Mouse (Mus musculus): ENCODE data around the gene L2hgdh. TPM values are rescaled to one million over a fixed set of nuclear protein-coding genes. Genes with fewer than 3 reads are reported as not detected.

Gene L2hgdh
- polyA plus RNA-seq, 1 experiment from 2014 or later, result 21.3 TPM

DNA sequence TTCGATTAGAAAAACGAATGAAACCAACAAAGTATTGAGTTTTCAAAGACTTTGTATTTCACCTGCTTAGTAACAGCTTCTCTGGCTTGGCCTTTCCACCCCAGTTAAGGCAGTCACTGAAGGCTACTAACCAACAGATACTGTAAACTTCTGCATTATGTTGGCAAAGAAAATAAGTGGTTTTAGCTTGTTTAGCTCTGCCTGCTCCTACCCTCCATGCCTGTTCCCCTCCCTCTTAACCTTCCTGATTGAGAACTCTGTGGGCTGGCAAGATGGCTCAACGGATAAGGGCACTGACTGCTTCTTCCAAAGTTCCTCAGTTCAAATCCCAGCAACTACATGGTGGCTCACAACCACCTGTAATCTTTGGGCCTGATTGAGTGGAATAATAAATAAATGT, 9.2 kb upstream of the L2hgdh start:
- 80% methylated on average over 3 of the region's 3 CpGs for WGBS

DNA sequence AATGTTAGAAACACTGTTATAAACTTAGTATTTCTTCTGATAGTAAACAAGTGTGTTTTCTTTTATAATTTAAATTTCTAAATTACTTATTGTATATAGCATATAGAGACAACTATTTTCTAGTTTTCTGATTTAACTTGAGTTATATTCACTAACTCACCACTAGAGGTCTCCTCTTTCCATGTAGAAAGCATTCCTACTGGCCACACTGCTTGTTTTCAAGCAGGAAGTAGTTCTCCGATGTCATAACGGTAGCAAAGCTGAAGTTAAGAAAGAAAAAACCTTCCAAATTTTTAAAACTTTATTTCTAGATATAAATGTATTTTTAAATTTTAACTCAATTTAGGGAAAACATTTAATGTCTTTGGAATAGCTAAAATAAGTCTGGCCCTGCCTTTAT, 8.8 kb upstream of the L2hgdh start:
- Histone ChIP-seq H3K27ac (ENCODE audit: low read length) (no peak overlapping the region), H3K4me1 (ENCODE audit: control insufficient read depth, insufficient read depth, low read length) (no peaks in the 10 kb centered on the region), H3K9ac (ENCODE audit: low read depth, low read length) (no peak overlapping the region), H3K27me3 (replicated peaks; ENCODE audit: control insufficient read depth, insufficient read depth, low read length) (no peaks in the 10 kb centered on the region), H3K4me3 (ENCODE audit: low read length) (no peak overlapping the region), H3K36me3 (ENCODE audit: control insufficient read depth, insufficient read depth, low read length) (0 out of 2 replicates have a peak, but pooled peaks cover 3% of the 10 kb centered on the region), H3K4me2 (ENCODE audit: low read depth, low read length) (no peak overlapping the region), H3K9me3 (ENCODE audit: control insufficient read depth, low read length) (no peaks in the 10 kb centered on the region)
- ATAC-seq, result 0 out of 2 replicates have a peak, but pooled peaks have one; percentile 48
- 5% methylated on average over 2 of the region's 2 CpGs for WGBS

More for the DNA sequence above, 9.2 kb upstream of the L2hgdh start:
- Histone ChIP-seq H3K4me2 (ENCODE audit: low read depth, low read length) (no peak overlapping the region), H3K4me3 (ENCODE audit: low read length) (no peak overlapping the region), H3K27ac (ENCODE audit: low read length) (no peak overlapping the region), H3K9ac (ENCODE audit: low read depth, low read length) (no peak overlapping the region), H3K9me3 (ENCODE audit: control insufficient read depth, low read length) (no peaks in the 10 kb centered on the region), H3K4me1 (ENCODE audit: control insufficient read depth, insufficient read depth, low read length) (no peaks in the 10 kb centered on the region), H3K27me3 (replicated peaks; ENCODE audit: control insufficient read depth, insufficient read depth, low read length) (no peaks in the 10 kb centered on the region), H3K36me3 (ENCODE audit: control insufficient read depth, insufficient read depth, low read length) (no peaks in the 10 kb centered on the region)
- no peak for ATAC-seq

DNA sequence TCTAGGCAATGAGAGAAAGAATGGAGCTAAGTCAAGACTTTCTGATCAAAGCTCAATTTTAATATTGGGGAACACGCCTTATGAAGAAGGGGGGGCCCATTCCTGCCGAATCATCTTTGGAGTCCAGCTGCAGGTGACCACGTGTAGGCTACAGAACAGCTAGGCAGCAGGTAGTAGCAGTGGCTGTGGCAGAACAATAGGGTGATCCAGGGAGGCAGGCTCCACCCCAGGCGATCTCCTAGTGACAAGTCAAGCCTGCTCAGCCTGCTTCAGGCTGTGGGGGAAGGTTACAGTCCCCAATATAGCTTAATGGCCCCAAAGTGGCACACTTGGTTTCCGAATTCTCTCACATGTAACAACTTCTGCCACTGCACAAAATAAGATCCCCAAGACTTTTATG, 7.5 kb upstream of the L2hgdh start:
- Histone ChIP-seq H3K27me3 (replicated peaks; ENCODE audit: control insufficient read depth, insufficient read depth, low read length) (no peaks in the 10 kb centered on the region), H3K9ac (ENCODE audit: low read depth, low read length) (no peak overlapping the region), H3K9me3 (ENCODE audit: control insufficient read depth, low read length) (no peaks in the 10 kb centered on the region), H3K4me2 (ENCODE audit: low read depth, low read length) (no peak overlapping the region), H3K4me1 (ENCODE audit: control insufficient read depth, insufficient read depth, low read length) (no peaks in the 10 kb centered on the region), H3K27ac (ENCODE audit: low read length) (no peak overlapping the region), H3K36me3 (ENCODE audit: control insufficient read depth, insufficient read depth, low read length) (0 out of 2 replicates have a peak, but pooled peaks cover 7% of the 10 kb centered on the region), H3K4me3 (ENCODE audit: low read length) (no peak overlapping the region)
- 50% methylated on average over 5 of the region's 5 CpGs for WGBS
- ATAC-seq, result no peak

DNA sequence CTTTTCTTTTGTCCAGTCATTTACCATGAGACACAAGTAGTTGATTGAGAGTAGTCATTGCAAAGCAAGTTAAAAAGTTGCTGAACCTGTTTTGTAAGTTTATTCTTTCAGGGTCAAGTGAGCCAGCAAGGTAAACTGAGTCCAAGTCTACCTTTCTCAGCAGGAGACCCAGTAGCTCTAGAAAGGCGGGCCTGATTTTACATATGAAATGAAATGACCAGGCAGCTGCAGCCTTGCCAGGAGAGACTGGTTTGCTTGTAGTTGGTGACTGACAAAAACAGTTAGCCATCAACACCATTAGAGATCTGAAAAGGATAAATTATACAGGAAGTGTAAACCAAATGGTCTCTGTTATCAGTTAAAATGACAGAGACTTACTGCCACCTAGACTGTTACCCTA, 5.6 kb upstream of the L2hgdh start:
- ATAC-seq, result no peak

DNA sequence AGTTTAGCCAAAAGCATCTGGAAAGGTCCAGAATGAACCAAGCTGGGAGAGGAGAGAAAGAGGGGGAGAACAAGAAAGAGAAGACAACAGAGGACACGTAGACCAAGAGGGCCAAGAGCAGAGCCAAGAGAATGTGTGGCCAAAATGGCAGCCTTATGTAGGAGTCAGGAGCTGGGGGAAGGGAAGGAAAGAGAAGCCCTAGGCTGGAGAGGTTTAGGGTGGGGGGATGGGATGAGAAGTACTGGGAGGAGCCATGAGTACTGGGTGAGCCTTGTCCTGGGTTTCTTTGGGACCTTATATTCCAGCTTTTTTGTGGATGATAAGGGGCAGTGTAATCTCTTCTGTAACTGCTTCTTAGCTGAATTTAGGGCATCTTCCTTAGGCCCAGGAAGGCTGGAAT, 4.6 kb upstream of the L2hgdh start:
- Histone ChIP-seq H3K27ac (ENCODE audit: low read length) (no peak overlapping the region), H3K4me3 (ENCODE audit: low read length) (no peak overlapping the region), H3K36me3 (ENCODE audit: control insufficient read depth, insufficient read depth, low read length) (0 out of 2 replicates have a peak, but pooled peaks cover 7% of the 10 kb centered on the region), H3K4me1 (ENCODE audit: control insufficient read depth, insufficient read depth, low read length) (peaks cover 6% of the 10 kb centered on the region), H3K4me2 (ENCODE audit: low read depth, low read length) (no peak overlapping the region), H3K27me3 (replicated peaks; ENCODE audit: control insufficient read depth, insufficient read depth, low read length) (no peaks in the 10 kb centered on the region), H3K9me3 (ENCODE audit: control insufficient read depth, low read length) (no peaks in the 10 kb centered on the region), H3K9ac (ENCODE audit: low read depth, low read length) (no peak overlapping the region)
- no peak for ATAC-seq
- 100% methylated on average over 1 of the region's 1 CpGs for WGBS

More for the DNA sequence above, 5.6 kb upstream of the L2hgdh start:
- Histone ChIP-seq H3K36me3 (ENCODE audit: control insufficient read depth, insufficient read depth, low read length) (0 out of 2 replicates have a peak, but pooled peaks cover 7% of the 10 kb centered on the region), H3K27ac (ENCODE audit: low read length) (no peak overlapping the region), H3K9me3 (ENCODE audit: control insufficient read depth, low read length) (no peaks in the 10 kb centered on the region), H3K27me3 (replicated peaks; ENCODE audit: control insufficient read depth, insufficient read depth, low read length) (no peaks in the 10 kb centered on the region), H3K4me1 (ENCODE audit: control insufficient read depth, insufficient read depth, low read length) (peaks cover 6% of the 10 kb centered on the region; the same call in 1 of the 2 replicates), H3K9ac (ENCODE audit: low read depth, low read length) (no peak overlapping the region), H3K4me3 (ENCODE audit: low read length) (no peak overlapping the region), H3K4me2 (ENCODE audit: low read depth, low read length) (no peak overlapping the region)
- WGBS, result 94% methylated on average over 1 of the region's 1 CpGs

DNA sequence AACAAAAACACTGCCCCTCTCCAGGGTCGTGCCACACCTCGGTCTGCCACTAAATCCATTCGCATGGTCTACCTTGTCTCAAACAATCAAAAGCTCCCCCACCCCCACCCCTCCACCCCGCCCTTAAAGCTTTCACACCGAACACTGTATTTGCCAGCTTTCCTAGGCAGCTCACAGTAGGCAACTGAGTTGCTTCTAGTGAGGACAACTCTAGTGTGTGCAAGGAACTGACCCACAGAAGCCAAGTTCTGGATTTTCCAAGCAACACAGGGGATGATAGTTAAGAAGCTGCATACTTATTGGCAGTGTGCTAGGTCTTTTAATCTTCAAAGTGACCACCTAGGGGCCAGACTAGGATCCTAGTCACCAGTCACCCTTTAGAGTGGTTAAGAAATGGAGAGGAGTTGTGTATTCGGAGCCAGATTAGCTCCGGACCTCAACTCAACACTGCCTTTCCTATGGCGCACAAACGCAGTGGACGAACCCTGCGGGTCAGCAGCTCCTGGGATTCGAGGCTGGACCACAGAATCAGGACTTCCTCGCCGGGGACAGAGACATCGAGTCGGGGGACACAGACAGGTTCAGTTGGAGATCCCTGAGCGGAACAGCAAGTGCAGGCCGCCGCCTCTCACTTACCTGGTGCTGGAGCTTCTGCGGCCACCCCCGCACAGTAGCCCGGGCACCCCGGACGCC, 509 bp downstream of the L2hgdh start:
- H3K4me3 ChIP-seq (ENCODE audit: low read length), result peak overlapping the region; percentile 85
- H3K9ac ChIP-seq (ENCODE audit: low read depth, low read length), result peak overlapping the region; percentile 83
- H3K27ac ChIP-seq (ENCODE audit: low read length), result peak overlapping the region; percentile 96
- no peaks in the 10 kb centered on the region for H3K27me3 ChIP-seq (replicated peaks; ENCODE audit: control insufficient read depth, insufficient read depth, low read length)
- H3K36me3 ChIP-seq (ENCODE audit: control insufficient read depth, insufficient read depth, low read length), result peaks cover 12% of the 10 kb centered on the region; the same call in 1 of the 2 replicates
- peak overlapping the region; percentile 88 for H3K4me2 ChIP-seq (ENCODE audit: low read depth, low read length)
- WGBS, result 2% methylated on average over 24 of the region's 24 CpGs
- peak; percentile 0; the same call in 1 of the 2 replicates for ATAC-seq
- H3K4me1 ChIP-seq (ENCODE audit: control insufficient read depth, insufficient read depth, low read length), result peaks cover 16% of the 10 kb centered on the region
- H3K9me3 ChIP-seq (ENCODE audit: control insufficient read depth, low read length), result peaks cover 4% of the 10 kb centered on the region; the same call in 1 of the 2 replicates

DNA sequence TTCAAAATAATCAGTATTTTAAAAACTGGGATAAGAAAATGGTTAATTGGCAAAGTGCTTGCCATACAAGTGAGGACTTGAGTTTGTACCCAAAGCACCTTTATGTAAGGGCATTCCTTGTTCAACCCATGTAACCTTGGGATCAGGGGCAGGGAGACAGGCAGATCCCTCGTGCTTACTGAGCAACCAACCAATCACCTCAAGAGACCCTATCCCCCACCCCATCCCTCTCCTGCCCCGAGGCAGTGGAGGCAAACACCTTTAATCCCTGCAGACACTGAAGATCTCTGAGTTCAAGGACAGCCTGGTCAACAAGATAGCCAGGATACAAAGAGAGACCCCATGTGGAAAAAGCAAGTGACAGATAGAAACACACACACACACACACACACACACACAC, 1.3 kb downstream of the L2hgdh start:
- WGBS, result 53% methylated on average over 2 of the region's 2 CpGs
- Histone ChIP-seq H3K9ac (ENCODE audit: low read depth, low read length) (peak overlapping the region; percentile 83; the same call in 1 of the 2 replicates), H3K9me3 (ENCODE audit: control insufficient read depth, low read length) (peaks cover 4% of the 10 kb centered on the region; the same call in 1 of the 2 replicates), H3K4me3 (ENCODE audit: low read length) (peak overlapping the region; percentile 85), H3K4me2 (ENCODE audit: low read depth, low read length) (peak overlapping the region; percentile 88), H3K27ac (ENCODE audit: low read length) (no peak overlapping the region), H3K4me1 (ENCODE audit: control insufficient read depth, insufficient read depth, low read length) (peaks cover 16% of the 10 kb centered on the region), H3K36me3 (ENCODE audit: control insufficient read depth, insufficient read depth, low read length) (peaks cover 9% of the 10 kb centered on the region; the same call in 1 of the 2 replicates), H3K27me3 (replicated peaks; ENCODE audit: control insufficient read depth, insufficient read depth, low read length) (no peaks in the 10 kb centered on the region)
- no peak for ATAC-seq

DNA sequence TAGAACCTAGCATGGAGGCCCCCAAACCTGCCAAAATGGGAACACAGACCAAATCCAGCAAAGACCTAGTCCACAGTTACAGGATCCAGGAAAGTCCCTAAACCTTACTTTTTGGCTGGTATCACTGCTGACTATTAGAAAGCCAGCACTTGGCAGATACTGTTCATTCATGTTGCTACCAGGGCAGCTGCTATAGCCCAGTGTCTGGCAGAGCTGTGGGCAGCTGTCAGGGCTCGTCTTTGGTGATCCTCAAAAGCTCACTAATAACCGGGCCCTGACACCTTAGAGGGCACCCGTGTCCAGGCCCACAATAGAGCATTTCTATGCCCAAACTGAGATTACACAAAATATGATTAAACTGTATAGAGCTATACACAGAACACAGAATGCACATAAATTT, 1.8 kb downstream of the L2hgdh start:
- peaks cover 16% of the 10 kb centered on the region for H3K4me1 ChIP-seq (ENCODE audit: control insufficient read depth, insufficient read depth, low read length)
- H3K4me3 ChIP-seq (ENCODE audit: low read length), result no peak overlapping the region
- 88% methylated on average over 3 of the region's 3 CpGs for WGBS
- peaks cover 4% of the 10 kb centered on the region; the same call in 1 of the 2 replicates for H3K9me3 ChIP-seq (ENCODE audit: control insufficient read depth, low read length)
- H3K27me3 ChIP-seq (replicated peaks; ENCODE audit: control insufficient read depth, insufficient read depth, low read length), result no peaks in the 10 kb centered on the region
- H3K9ac ChIP-seq (ENCODE audit: low read depth, low read length), result no peak overlapping the region
- no peak overlapping the region for H3K4me2 ChIP-seq (ENCODE audit: low read depth, low read length)
- ATAC-seq, result no peak
- no peak overlapping the region for H3K27ac ChIP-seq (ENCODE audit: low read length)
- H3K36me3 ChIP-seq (ENCODE audit: control insufficient read depth, insufficient read depth, low read length), result peaks cover 12% of the 10 kb centered on the region; the same call in 1 of the 2 replicates

DNA sequence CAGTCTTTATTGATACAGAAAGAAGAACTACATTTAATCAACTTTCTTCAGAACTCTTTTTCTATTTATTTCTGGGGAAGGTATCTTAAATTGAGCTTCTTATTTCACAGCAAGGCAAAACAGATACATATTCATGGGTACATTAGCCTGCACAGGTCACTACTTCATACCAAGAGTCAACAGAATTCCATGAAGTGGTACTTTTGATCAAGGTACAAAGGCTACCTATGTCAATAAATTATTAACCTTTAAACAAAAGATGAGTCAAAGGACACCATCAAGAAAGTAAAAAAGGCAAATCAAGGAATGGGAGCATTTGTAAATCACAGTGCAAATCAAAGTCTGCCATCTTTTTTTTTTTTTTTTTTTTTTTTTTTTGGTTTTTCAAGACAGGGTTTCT, 11.0 kb downstream of the L2hgdh start:
- Histone ChIP-seq H3K9me3 (ENCODE audit: control insufficient read depth, low read length) (no peaks in the 10 kb centered on the region), H3K4me3 (ENCODE audit: low read length) (no peak overlapping the region), H3K36me3 (ENCODE audit: control insufficient read depth, insufficient read depth, low read length) (0 out of 2 replicates have a peak, but pooled peaks cover 3% of the 10 kb centered on the region), H3K4me1 (ENCODE audit: control insufficient read depth, insufficient read depth, low read length) (no peaks in the 10 kb centered on the region), H3K9ac (ENCODE audit: low read depth, low read length) (no peak overlapping the region), H3K27me3 (replicated peaks; ENCODE audit: control insufficient read depth, insufficient read depth, low read length) (no peaks in the 10 kb centered on the region), H3K27ac (ENCODE audit: low read length) (no peak overlapping the region), H3K4me2 (ENCODE audit: low read depth, low read length) (no peak overlapping the region)
- peak; percentile 63; the same call in 1 of the 2 replicates for ATAC-seq
